Mouse (Mus musculus) midbrain, embryonic 15.5 days (tissue): ENCODE measurements around the gene Nrxn2. TPM values are rescaled to one million over a fixed set of nuclear protein-coding genes. Genes with fewer than 3 reads are reported as not detected.
A peak's percentile ranks its signal among the peaks of the same experiment; 100 is the strongest.

ENCODE experiments used
- ATAC-seq: fragments of 200-750 bp; cut with Nextera tagmentation; replicated peaks from 2 replicates; pipeline ENCODE4 v1.8.0; 2017; ENCODE audit warnings: moderate TSS enrichment
- H3K27ac ChIP-seq: fragments of 300-500 bp; sonication (generic); 2 replicates; pipeline ENCODE4 v1.5.1; 2015; ENCODE audit warnings: mild to moderate bottlenecking, inconsistent platforms
- H3K27me3 ChIP-seq: fragments of 300-500 bp; sonication (generic); replicated peaks from 2 replicates; pipeline ENCODE4 v1.6.1; 2015; ENCODE audit warnings: inconsistent platforms
- H3K36me3 ChIP-seq: fragments of 300-500 bp; sonication (generic); replicated peaks from 2 replicates; pipeline ENCODE4 v1.6.1; 2015; ENCODE audit warnings: inconsistent platforms
- H3K4me1 ChIP-seq: fragments of 300-500 bp; sonication (generic); 2 replicates; pipeline ENCODE4 v1.6.1; 2015; ENCODE audit warnings: inconsistent platforms
- H3K4me2 ChIP-seq: fragments of 300-500 bp; sonication (generic); 2 replicates; pipeline ENCODE4 v1.6.1; 2015; ENCODE audit warnings: inconsistent platforms, mild to moderate bottlenecking, moderate library complexity
- H3K4me3 ChIP-seq: fragments of 300-500 bp; sonication (generic); 2 replicates; pipeline ENCODE4 v1.5.1; 2015; ENCODE audit warnings: mild to moderate bottlenecking, inconsistent platforms
- H3K9ac ChIP-seq: fragments of 300-500 bp; sonication (generic); 2 replicates; pipeline ENCODE4 v1.6.1; 2015; ENCODE audit warnings: mild to moderate bottlenecking, inconsistent platforms
- H3K9me3 ChIP-seq: fragments of 300-500 bp; sonication (generic); 2 replicates; pipeline ENCODE4 v1.6.1; 2016; ENCODE audit warnings: inconsistent platforms
- WGBS: fragments of 180-500 bp; shearing (Covaris S2); methylation state at CpG from one replicate; pipeline ENCODE4 v1.1.7; 2015; ENCODE audit warnings: mixed read lengths; 5-methylcytosine and 5-hydroxymethylcytosine counted together
- polyA plus RNA-seq: library from polyadenylated mRNA; unstranded; fragments of >200 nt; fragmentation: Nextera tagmentation; extraction: Ambion mirVana; gene quantifications from 2 replicates; pipeline ENCODE4 v1.2.1, GENCODE M21; 2015

The Nrxn2 gene
- polyA plus RNA-seq, 1 experiment from 2014 or later: 44.6 TPM

GRCm38 (mm10) chr19:6534118-6534415 lies 115.5 kb downstream of the Nrxn2 start:
- Histone ChIP-seq H3K9ac (no peak overlapping the region), H3K4me1 (peaks cover 51% of the 10 kb centered on the region), H3K9me3 (no peaks in the 10 kb centered on the region), H3K4me2 (no peak overlapping the region), H3K27ac (0 out of 2 replicates have a peak overlapping the region, but pooled peaks have one; percentile 38), H3K4me3 (no peak overlapping the region), H3K27me3 (no peaks in the 10 kb centered on the region), H3K36me3 (no peaks in the 10 kb centered on the region)
- no peak for ATAC-seq
- WGBS: 41% methylated on average over 5 of the region's 5 CpGs

- no peak overlapping the region for H3K4me3 ChIP-seq
- WGBS: 77% methylated on average over 3 of the region's 3 CpGs
- peak overlapping the region; percentile 22; the same call in 1 of the 2 replicates for H3K27ac ChIP-seq
- no peaks in the 10 kb centered on the region for H3K9me3 ChIP-seq
- H3K27me3 ChIP-seq: no peaks in the 10 kb centered on the region
- H3K9ac ChIP-seq: no peak overlapping the region
- no peak for ATAC-seq
- peaks cover 32% of the 10 kb centered on the region for H3K4me1 ChIP-seq
- no peaks in the 10 kb centered on the region for H3K36me3 ChIP-seq
- no peak overlapping the region for H3K4me2 ChIP-seq
Observed at GRCm38 (mm10) chr19:6536201-6536600, 117.7 kb downstream of the Nrxn2 start.

- Histone ChIP-seq H3K27ac (peak overlapping the region; percentile 22; the same call in 1 of the 2 replicates), H3K36me3 (no peaks in the 10 kb centered on the region), H3K4me3 (no peak overlapping the region), H3K27me3 (no peaks in the 10 kb centered on the region), H3K9me3 (no peaks in the 10 kb centered on the region), H3K4me1 (peaks cover 27% of the 10 kb centered on the region), H3K9ac (no peak overlapping the region), H3K4me2 (no peak overlapping the region)
- no peak for ATAC-seq
- 72% methylated on average over 6 of the region's 6 CpGs for WGBS
Observed at GRCm38 (mm10) chr19:6536696-6537095, 118.2 kb downstream of the Nrxn2 start.

- no peak for ATAC-seq
Observed at GRCm38 (mm10) chr19:6537526-6537925, 119.0 kb downstream of the Nrxn2 start.

GRCm38 (mm10) chr19:6538546-6538945 lies 120.0 kb downstream of the Nrxn2 start:
- no peaks in the 10 kb centered on the region for H3K27me3 ChIP-seq
- no peaks in the 10 kb centered on the region for H3K36me3 ChIP-seq
- H3K4me3 ChIP-seq: no peak overlapping the region
- no peak for ATAC-seq
- peaks cover 8% of the 10 kb centered on the region for H3K4me1 ChIP-seq
- 88% methylated on average over 6 of the region's 6 CpGs for WGBS
- H3K9me3 ChIP-seq: no peaks in the 10 kb centered on the region
- no peak overlapping the region for H3K9ac ChIP-seq
- no peak overlapping the region for H3K4me2 ChIP-seq
- H3K27ac ChIP-seq: no peak overlapping the region

More at GRCm38 (mm10) chr19:6537526-6537925, 119.0 kb downstream of the Nrxn2 start:
- no peaks in the 10 kb centered on the region for H3K27me3 ChIP-seq
- WGBS: 79% methylated on average over 8 of the region's 8 CpGs
- H3K4me3 ChIP-seq: no peak overlapping the region
- H3K27ac ChIP-seq: no peak overlapping the region
- H3K36me3 ChIP-seq: no peaks in the 10 kb centered on the region
- peaks cover 18% of the 10 kb centered on the region for H3K4me1 ChIP-seq
- H3K4me2 ChIP-seq: no peak overlapping the region
- no peaks in the 10 kb centered on the region for H3K9me3 ChIP-seq
- H3K9ac ChIP-seq: no peak overlapping the region

- Histone ChIP-seq H3K9me3 (no peaks in the 10 kb centered on the region), H3K4me2 (no peak overlapping the region), H3K4me1 (no peaks in the 10 kb centered on the region), H3K27me3 (no peaks in the 10 kb centered on the region), H3K9ac (no peak overlapping the region), H3K27ac (no peak overlapping the region), H3K4me3 (no peak overlapping the region), H3K36me3 (no peaks in the 10 kb centered on the region)
- 75% methylated on average over 4 of the region's 4 CpGs for WGBS
- no peak for ATAC-seq
Observed at GRCm38 (mm10) chr19:6539592-6539991, 121.1 kb downstream of the Nrxn2 start.

GRCm38 (mm10) chr19:6540191-6540590 lies 121.7 kb downstream of the Nrxn2 start:
- H3K27me3 ChIP-seq: no peaks in the 10 kb centered on the region

GRCm38 (mm10) chr19:6541521-6541920 lies 123.0 kb downstream of the Nrxn2 start:
- Histone ChIP-seq H3K4me1 (no peaks in the 10 kb centered on the region), H3K9me3 (no peaks in the 10 kb centered on the region), H3K36me3 (no peaks in the 10 kb centered on the region), H3K4me2 (no peak overlapping the region), H3K9ac (no peak overlapping the region), H3K4me3 (no peak overlapping the region), H3K27me3 (no peaks in the 10 kb centered on the region), H3K27ac (no peak overlapping the region)
- no peak for ATAC-seq
- 93% methylated on average over 7 of the region's 7 CpGs for WGBS

More at GRCm38 (mm10) chr19:6540191-6540590, 121.7 kb downstream of the Nrxn2 start:
- Histone ChIP-seq H3K4me3 (no peak overlapping the region), H3K9ac (no peak overlapping the region), H3K36me3 (no peaks in the 10 kb centered on the region), H3K4me1 (no peaks in the 10 kb centered on the region), H3K27ac (no peak overlapping the region), H3K9me3 (no peaks in the 10 kb centered on the region), H3K4me2 (no peak overlapping the region)
- 72% methylated on average over 6 of the region's 6 CpGs for WGBS
- ATAC-seq: no peak

- no peak within 1 kb of the TSS for H3K27ac ChIP-seq
- no peaks in the 10 kb centered on the region for H3K36me3 ChIP-seq
- H3K27me3 ChIP-seq: no peaks in the 10 kb centered on the region
- no peak for ATAC-seq
- H3K4me3 ChIP-seq: no peak within 1 kb of the TSS
- WGBS: 89% methylated on average over 16 of the region's 16 CpGs
- H3K9me3 ChIP-seq: no peaks in the 10 kb centered on the region
- no peak within 1 kb of the TSS for H3K9ac ChIP-seq
- no peak within 1 kb of the TSS for H3K4me2 ChIP-seq
- no peaks in the 10 kb centered on the region for H3K4me1 ChIP-seq
Observed at GRCm38 (mm10) chr19:6542367-6543034, 124.0 kb downstream of the Nrxn2 start, which contains the start of gene Slc22a12. Gene Slc22a12 (minus strand): TSS chr19:6543032.

- WGBS: 93% methylated on average over 6 of the region's 6 CpGs
- Histone ChIP-seq H3K4me3 (no peak overlapping the region), H3K36me3 (no peaks in the 10 kb centered on the region), H3K4me2 (no peak overlapping the region), H3K9ac (no peak overlapping the region), H3K27me3 (no peaks in the 10 kb centered on the region), H3K4me1 (no peaks in the 10 kb centered on the region), H3K27ac (no peak overlapping the region), H3K9me3 (no peaks in the 10 kb centered on the region)
- ATAC-seq: no peak
Observed at GRCm38 (mm10) chr19:6543035-6543383, 124.5 kb downstream of the Nrxn2 start.

GRCm38 (mm10) chr19:6543518-6543917 lies 125.0 kb downstream of the Nrxn2 start:
- H3K4me3 ChIP-seq: no peak overlapping the region
- no peak overlapping the region for H3K4me2 ChIP-seq
- peaks cover 4% of the 10 kb centered on the region for H3K4me1 ChIP-seq
- H3K27ac ChIP-seq: no peak overlapping the region
- no peak overlapping the region for H3K9ac ChIP-seq
- H3K36me3 ChIP-seq: no peaks in the 10 kb centered on the region
- no peak for ATAC-seq
- H3K9me3 ChIP-seq: no peaks in the 10 kb centered on the region
- H3K27me3 ChIP-seq: no peaks in the 10 kb centered on the region
- 25% methylated on average over 7 of the region's 7 CpGs for WGBS

GRCm38 (mm10) chr19:6544712-6545111 lies 126.2 kb downstream of the Nrxn2 start:
- no peak overlapping the region for H3K27ac ChIP-seq
- no peaks in the 10 kb centered on the region for H3K9me3 ChIP-seq
- peaks cover 11% of the 10 kb centered on the region for H3K4me1 ChIP-seq
- no peak overlapping the region for H3K4me2 ChIP-seq
- H3K4me3 ChIP-seq: no peak overlapping the region
- H3K9ac ChIP-seq: no peak overlapping the region
- no peaks in the 10 kb centered on the region for H3K27me3 ChIP-seq
- no peaks in the 10 kb centered on the region for H3K36me3 ChIP-seq
- WGBS: 89% methylated on average over 13 of the region's 13 CpGs
- ATAC-seq: no peak

GRCm38 (mm10) chr19:6545481-6545880 lies 127.0 kb downstream of the Nrxn2 start:
- 85% methylated on average over 5 of the region's 5 CpGs for WGBS

More at GRCm38 (mm10) chr19:6545481-6545880, 127.0 kb downstream of the Nrxn2 start:
- Histone ChIP-seq H3K27me3 (no peaks in the 10 kb centered on the region), H3K9ac (no peak overlapping the region), H3K27ac (no peak overlapping the region), H3K4me2 (no peak overlapping the region), H3K4me3 (no peak overlapping the region), H3K36me3 (no peaks in the 10 kb centered on the region), H3K9me3 (no peaks in the 10 kb centered on the region), H3K4me1 (peaks cover 13% of the 10 kb centered on the region)
- no peak for ATAC-seq
